Mouse (Mus musculus) cerebellum, adult 2 months (tissue): Measurements from ENCODE around the gene Scrn1. TPM values are rescaled to one million over a fixed set of nuclear protein-coding genes. Genes with fewer than 3 reads are reported as not detected.
A peak's percentile ranks its signal among the peaks of the same experiment; 100 is the strongest.

Experiments used
- DNase-seq, 2 experiments: peaks; one replicate each; pipeline ENCODE4 v3.0.0; 2021
- H3K27ac ChIP-seq: fragments of 200-500 bp; 2 replicates; pipeline ENCODE4 v1.5.1; 2012; ENCODE audit warnings: low read length, control low read depth, inconsistent platforms; ENCODE audit not compliant: insufficient read depth
- H3K27me3 ChIP-seq: fragments of 200-500 bp; 2 replicates; pipeline ENCODE4 v1.6.1; 2012; ENCODE audit warnings: inconsistent platforms, mild to moderate bottlenecking, low read length, moderate library complexity; ENCODE audit not compliant: control insufficient read depth, insufficient read depth
- H3K4me1 ChIP-seq: fragments of 200-500 bp; 2 replicates; pipeline ENCODE4 v1.6.1; 2011; ENCODE audit warnings: low read length; ENCODE audit not compliant: control insufficient read depth, insufficient read depth
- H3K4me3 ChIP-seq: fragments of 200-500 bp; replicated peaks from 2 replicates; pipeline ENCODE3; 2011; ENCODE audit warnings: mild to moderate bottlenecking, low read depth, low read length, control low read depth; ENCODE audit not compliant: insufficient read depth
- CTCF ChIP-seq: fragments of 200-500 bp; IDR thresholded peaks from 2 replicates; pipeline ENCODE4 v1.5.1; 2011; ENCODE audit warnings: low read depth, mild to moderate bottlenecking, control low read depth, low read length, moderate library complexity, borderline replicate concordance; ENCODE audit not compliant: insufficient read depth
- POLR2A ChIP-seq: fragments of 200-500 bp; IDR thresholded peaks from 2 replicates; pipeline ENCODE4 v1.6.1; 2011; ENCODE audit warnings: low read length, control low read depth, borderline replicate concordance; ENCODE audit not compliant: insufficient read depth
- WGBS: fragments of 180-500 bp; shearing (Covaris S2); methylation state at CpG from one replicate; pipeline ENCODE4 v1.1.7; 2018; 5-methylcytosine and 5-hydroxymethylcytosine counted together
- polyA plus RNA-seq: library from polyadenylated mRNA; depleted of rRNA; stranded (reverse); fragments of >200 nt; gene quantifications from 2 replicates; pipeline ENCODE4 v1.2.3, GENCODE M21; 2012

The Scrn1 gene
- polyA plus RNA-seq, 1 experiment = 132 TPM

GRCm38 (mm10) chr6:54512256-54512655 is 54.0 kb downstream of the Scrn1 start:
- Histone ChIP-seq H3K4me1 (peaks cover 31% of the 10 kb centered on the region), H3K4me3 (no peak overlapping the region), H3K27ac (peak overlapping the region; percentile 26), H3K27me3 (no peaks in the 10 kb centered on the region)
- DNase-seq = peak; percentile 47 to 64
- TF ChIP-seq CTCF = no peak
- no peak for TF ChIP-seq POLR2A
- 9% methylated on average over 2 of the region's 2 CpGs for WGBS

GRCm38 (mm10) chr6:54509264-54509663 is 57.0 kb downstream of the Scrn1 start:
- H3K27ac ChIP-seq = peak overlapping the region; percentile 38

GRCm38 (mm10) chr6:54508256-54508793 is 58.0 kb downstream of the Scrn1 start:
- TF ChIP-seq POLR2A = no peak
- TF ChIP-seq CTCF = no peak
- Histone ChIP-seq H3K4me3 (no peak overlapping the region), H3K27ac (no peak overlapping the region), H3K4me1 (peaks cover 32% of the 10 kb centered on the region), H3K27me3 (no peaks in the 10 kb centered on the region)
- WGBS = 55% methylated on average over 6 of the region's 6 CpGs
- DNase-seq = no peak

More at GRCm38 (mm10) chr6:54509264-54509663, 57.0 kb downstream of the Scrn1 start:
- peaks cover 32% of the 10 kb centered on the region for H3K4me1 ChIP-seq
- no peak overlapping the region for H3K4me3 ChIP-seq
- 25% methylated on average over 13 of the region's 13 CpGs for WGBS
- TF ChIP-seq POLR2A (no peak), CTCF (no peak)
- H3K27me3 ChIP-seq = no peaks in the 10 kb centered on the region
- DNase-seq = peak; percentile 42 to 53

- Histone ChIP-seq H3K4me1 (peaks cover 30% of the 10 kb centered on the region), H3K27me3 (no peaks in the 10 kb centered on the region), H3K27ac (peak overlapping the region; percentile 9; the same call in 1 of the 2 replicates), H3K4me3 (no peak overlapping the region)
- TF ChIP-seq POLR2A = no peak
- TF ChIP-seq CTCF = no peak
- 63% methylated on average over 5 of the region's 5 CpGs for WGBS
- DNase-seq = no peak
These were observed 58.5 kb downstream of the Scrn1 start for GRCm38 (mm10) chr6:54507808-54508207.

GRCm38 (mm10) chr6:54507002-54507401 is 59.3 kb downstream of the Scrn1 start:
- Histone ChIP-seq H3K4me1 (peaks cover 24% of the 10 kb centered on the region), H3K27ac (no peak overlapping the region), H3K27me3 (no peaks in the 10 kb centered on the region), H3K4me3 (no peak overlapping the region)
- WGBS = 24% methylated on average over 8 of the region's 8 CpGs
- no peak for TF ChIP-seq POLR2A
- TF ChIP-seq CTCF = peak; percentile 77
- peak; percentile 71 to 75 for DNase-seq

- no peak overlapping the region for H3K4me3 ChIP-seq
- peaks cover 21% of the 10 kb centered on the region for H3K4me1 ChIP-seq
- H3K27ac ChIP-seq = no peak overlapping the region
- H3K27me3 ChIP-seq = no peaks in the 10 kb centered on the region
- WGBS = 93% methylated on average over 11 of the region's 11 CpGs
- no peak for DNase-seq
- no peak for TF ChIP-seq CTCF
- TF ChIP-seq POLR2A = no peak
These were observed 60.0 kb downstream of the Scrn1 start for GRCm38 (mm10) chr6:54506318-54506717.

- Histone ChIP-seq H3K27me3 (no peaks in the 10 kb centered on the region), H3K4me3 (no peak overlapping the region), H3K4me1 (peaks cover 4% of the 10 kb centered on the region; the same call in 1 of the 2 replicates), H3K27ac (no peak overlapping the region)
- DNase-seq = no peak
- 77% methylated on average over 6 of the region's 6 CpGs for WGBS
- TF ChIP-seq POLR2A (no peak), CTCF (no peak)
These were observed 63.6 kb downstream of the Scrn1 start for GRCm38 (mm10) chr6:54502661-54503115.

- Histone ChIP-seq H3K4me1 (peaks cover 5% of the 10 kb centered on the region), H3K4me3 (no peak overlapping the region), H3K27ac (no peak overlapping the region), H3K27me3 (no peaks in the 10 kb centered on the region)
- TF ChIP-seq POLR2A (no peak), CTCF (no peak)
- WGBS = 16% methylated on average over 7 of the region's 7 CpGs
- DNase-seq = peak; percentile 71 to 84
These were observed 70.1 kb downstream of the Scrn1 start for GRCm38 (mm10) chr6:54496214-54496613.
